Mouse (Mus musculus) limb, embryonic 13.5 days (tissue): ENCODE measurements around the gene Faim. TPM values are rescaled to one million over a fixed set of nuclear protein-coding genes. Genes with fewer than 3 reads are reported as not detected.

Experiments
- ATAC-seq: fragments of 200-750 bp; cut with Nextera tagmentation; 2 replicates; pipeline ENCODE4 v1.8.0; 2017; ENCODE audit warnings: low read depth, moderate number of reproducible peaks, moderate TSS enrichment; ENCODE audit not compliant: low FRiP score
- H3K27ac ChIP-seq: fragments of 300-500 bp; sonication (generic); 2 replicates; pipeline ENCODE4 v1.5.1; 2015; ENCODE audit warnings: inconsistent platforms, mild to moderate bottlenecking, moderate library complexity
- H3K27me3 ChIP-seq: fragments of 300-500 bp; sonication (generic); 2 replicates; pipeline ENCODE4 v1.6.1; 2015; ENCODE audit warnings: mild to moderate bottlenecking, inconsistent platforms
- H3K36me3 ChIP-seq: fragments of 300-500 bp; sonication (generic); 2 replicates; pipeline ENCODE4 v1.6.1; 2015; ENCODE audit warnings: inconsistent platforms, mild to moderate bottlenecking, moderate library complexity
- H3K4me1 ChIP-seq: fragments of 300-500 bp; sonication (generic); 2 replicates; pipeline ENCODE4 v1.6.1; 2015; ENCODE audit warnings: inconsistent platforms
- H3K4me2 ChIP-seq: fragments of 300-500 bp; sonication (generic); replicated peaks from 2 replicates; pipeline ENCODE4 v1.6.1; 2015; ENCODE audit warnings: inconsistent platforms, mild to moderate bottlenecking, moderate library complexity
- H3K4me3 ChIP-seq: fragments of 300-500 bp; sonication (generic); 2 replicates; pipeline ENCODE4 v1.5.1; 2015; ENCODE audit warnings: moderate library complexity, mild to moderate bottlenecking, inconsistent platforms
- H3K9ac ChIP-seq: fragments of 300-500 bp; sonication (generic); 2 replicates; pipeline ENCODE4 v1.6.1; 2015; ENCODE audit warnings: mild to moderate bottlenecking, inconsistent platforms
- H3K9me3 ChIP-seq: fragments of 300-500 bp; sonication (generic); 2 replicates; pipeline ENCODE4 v1.6.1; 2016; ENCODE audit warnings: inconsistent platforms
- WGBS: fragments of 180-500 bp; shearing (Covaris S2); methylation state at CpG from one replicate; pipeline ENCODE4 v1.1.7; 2015; 5-methylcytosine and 5-hydroxymethylcytosine counted together
- polyA plus RNA-seq: library from polyadenylated mRNA; unstranded; fragments of >200 nt; fragmentation: Nextera tagmentation; extraction: Ambion mirVana; gene quantifications from 2 replicates; pipeline ENCODE4 v1.2.1, GENCODE M21; 2015

Gene Faim
- polyA plus RNA-seq: 44.2 and 44.4 TPM in 2 replicates

GRCm38 (mm10) chr9:98985800-98986475 lies at the start of gene Faim:
TSS of gene Faim (plus strand) at chr9:98986373.
- WGBS: 1% methylated on average over 45 of the region's 45 CpGs
- peak; percentile 99 for ATAC-seq
- Histone ChIP-seq H3K4me1 (peaks cover 18% of the 10 kb centered on the region), H3K9ac (peak within 1 kb of the TSS; percentile 78), H3K4me3 (peak within 1 kb of the TSS; percentile 70), H3K36me3 (no peaks in the 10 kb centered on the region), H3K9me3 (no peaks in the 10 kb centered on the region), H3K4me2 (peak within 1 kb of the TSS; percentile 77), H3K27ac (peak within 1 kb of the TSS; percentile 34; the same call in 1 of the 2 replicates), H3K27me3 (peaks cover 22% of the 10 kb centered on the region; the same call in 1 of the 2 replicates)

- Histone ChIP-seq H3K36me3 (no peaks in the 10 kb centered on the region), H3K27me3 (peaks cover 27% of the 10 kb centered on the region), H3K9ac (no peak overlapping the region), H3K4me3 (no peak overlapping the region), H3K4me1 (no peaks in the 10 kb centered on the region), H3K9me3 (no peaks in the 10 kb centered on the region), H3K4me2 (no peak overlapping the region), H3K27ac (no peak overlapping the region)
- ATAC-seq: no peak
- 18% methylated on average over 2 of the region's 2 CpGs for WGBS
These were observed 46.9 kb upstream of the Faim start for GRCm38 (mm10) chr9:98939290-98939689.

GRCm38 (mm10) chr9:98952171-98953050 lies 33.8 kb upstream of the Faim start:
- Histone ChIP-seq H3K27me3 (peaks cover 92% of the 10 kb centered on the region), H3K36me3 (no peaks in the 10 kb centered on the region), H3K27ac (no peak overlapping the region), H3K9me3 (no peaks in the 10 kb centered on the region), H3K4me1 (peaks cover 40% of the 10 kb centered on the region), H3K4me3 (peak overlapping the region; percentile 34), H3K4me2 (peak overlapping the region; percentile 55), H3K9ac (no peak overlapping the region)
- under 1% methylated on average over 40 of the region's 40 CpGs for WGBS
- ATAC-seq: no peak

GRCm38 (mm10) chr9:98953291-98953690 lies 32.9 kb upstream of the Faim start:
- Histone ChIP-seq H3K4me2 (no peak overlapping the region), H3K36me3 (no peaks in the 10 kb centered on the region), H3K27me3 (peaks cover 95% of the 10 kb centered on the region), H3K9ac (no peak overlapping the region), H3K4me1 (peaks cover 40% of the 10 kb centered on the region), H3K27ac (no peak overlapping the region), H3K9me3 (no peaks in the 10 kb centered on the region), H3K4me3 (no peak overlapping the region)
- 4% methylated on average over 4 of the region's 4 CpGs for WGBS
- ATAC-seq: no peak

GRCm38 (mm10) chr9:98953830-98954229 lies 32.3 kb upstream of the Faim start:
- ATAC-seq: no peak
- peaks cover 96% of the 10 kb centered on the region for H3K27me3 ChIP-seq
- H3K9ac ChIP-seq: no peak overlapping the region
- H3K4me2 ChIP-seq: no peak overlapping the region
- H3K4me1 ChIP-seq: peaks cover 40% of the 10 kb centered on the region
- H3K36me3 ChIP-seq: no peaks in the 10 kb centered on the region
- H3K27ac ChIP-seq: no peak overlapping the region
- WGBS: 3% methylated on average over 9 of the region's 9 CpGs
- no peak overlapping the region for H3K4me3 ChIP-seq
- no peaks in the 10 kb centered on the region for H3K9me3 ChIP-seq

GRCm38 (mm10) chr9:98954391-98955102 lies 31.6 kb upstream of the Faim start:
- H3K9me3 ChIP-seq: no peaks in the 10 kb centered on the region
- peaks cover 97% of the 10 kb centered on the region for H3K27me3 ChIP-seq
- WGBS: 1% methylated on average over 33 of the region's 33 CpGs
- H3K4me2 ChIP-seq: peak overlapping the region; percentile 91
- ATAC-seq: no peak
- H3K4me1 ChIP-seq: peaks cover 40% of the 10 kb centered on the region
- no peaks in the 10 kb centered on the region for H3K36me3 ChIP-seq
- no peak overlapping the region for H3K27ac ChIP-seq
- H3K9ac ChIP-seq: peak overlapping the region; percentile 66
- peak overlapping the region; percentile 49 for H3K4me3 ChIP-seq

GRCm38 (mm10) chr9:98955103-98955715 lies 31.0 kb upstream of the Faim start, which contains the start of gene Foxl2:
TSS of gene Foxl2 (plus strand) at chr9:98955288.
- Histone ChIP-seq H3K36me3 (no peaks in the 10 kb centered on the region), H3K9me3 (no peaks in the 10 kb centered on the region), H3K4me3 (peak within 1 kb of the TSS; percentile 49), H3K4me1 (peaks cover 40% of the 10 kb centered on the region), H3K27me3 (peaks cover 98% of the 10 kb centered on the region), H3K4me2 (peak within 1 kb of the TSS; percentile 91), H3K27ac (no peak within 1 kb of the TSS), H3K9ac (peak within 1 kb of the TSS; percentile 66)
- ATAC-seq: 0 out of 2 replicates have a peak, but pooled peaks have one; percentile 25
- under 1% methylated on average over 53 of the region's 58 CpGs for WGBS

- no peak for ATAC-seq
- Histone ChIP-seq H3K4me2 (peak overlapping the region; percentile 91), H3K27me3 (peaks cover 98% of the 10 kb centered on the region), H3K9me3 (no peaks in the 10 kb centered on the region), H3K9ac (peak overlapping the region; percentile 66), H3K4me1 (peaks cover 40% of the 10 kb centered on the region), H3K4me3 (peak overlapping the region; percentile 49), H3K27ac (no peak overlapping the region), H3K36me3 (no peaks in the 10 kb centered on the region)
- WGBS: under 1% methylated on average over 56 of the region's 60 CpGs
These were observed 30.4 kb upstream of the Faim start for GRCm38 (mm10) chr9:98955716-98956224.

GRCm38 (mm10) chr9:98956591-98957381 lies 29.4 kb upstream of the Faim start:
- under 1% methylated on average over 73 of the region's 80 CpGs for WGBS
- H3K9ac ChIP-seq: peak overlapping the region; percentile 66; the same call in 1 of the 2 replicates
- ATAC-seq: peak; percentile 25

GRCm38 (mm10) chr9:98957751-98958351 lies 28.3 kb upstream of the Faim start:
- ATAC-seq: no peak
- no peak overlapping the region for H3K27ac ChIP-seq
- no peak overlapping the region for H3K9ac ChIP-seq
- no peaks in the 10 kb centered on the region for H3K9me3 ChIP-seq
- no peak overlapping the region for H3K4me2 ChIP-seq
- no peaks in the 10 kb centered on the region for H3K36me3 ChIP-seq
- under 1% methylated on average over 23 of the region's 23 CpGs for WGBS
- H3K27me3 ChIP-seq: peaks cover 98% of the 10 kb centered on the region
- H3K4me1 ChIP-seq: peaks cover 30% of the 10 kb centered on the region
- H3K4me3 ChIP-seq: no peak overlapping the region

More at GRCm38 (mm10) chr9:98956591-98957381, 29.4 kb upstream of the Faim start:
- Histone ChIP-seq H3K4me3 (peak overlapping the region; percentile 49), H3K27me3 (peaks cover 98% of the 10 kb centered on the region), H3K36me3 (no peaks in the 10 kb centered on the region), H3K27ac (no peak overlapping the region), H3K4me2 (peak overlapping the region; percentile 91), H3K9me3 (no peaks in the 10 kb centered on the region), H3K4me1 (peaks cover 40% of the 10 kb centered on the region)
